Mouse (Mus musculus) stomach, postnatal 0 days (tissue): ENCODE measurements around the gene D6Wsu163e. TPM values are rescaled to one million over a fixed set of nuclear protein-coding genes. Genes with fewer than 3 reads are reported as not detected.

ENCODE experiments used
- ATAC-seq: fragments of 200-750 bp; cut with Nextera tagmentation; 2 replicates; pipeline ENCODE4 v1.8.0; 2017; ENCODE audit not compliant: low FRiP score, low TSS enrichment
- DNase-seq: peaks from one replicate; pipeline ENCODE4 v3.0.0-alpha.2; 2016; ENCODE audit warnings: low spot score
- H3K27ac ChIP-seq: fragments of 300-500 bp; sonication (generic); replicated peaks from 2 replicates; pipeline ENCODE4 v1.5.1; 2014; ENCODE audit warnings: mild to moderate bottlenecking, control low read depth
- H3K27me3 ChIP-seq: fragments of 300-500 bp; sonication (generic); 2 replicates; pipeline ENCODE4 v1.6.1; 2014; ENCODE audit warnings: low read length; ENCODE audit not compliant: control insufficient read depth, insufficient read depth
- H3K36me3 ChIP-seq: fragments of 300-500 bp; sonication (generic); 2 replicates; pipeline ENCODE4 v1.6.1; 2014; ENCODE audit warnings: low read length, mixed read lengths; ENCODE audit not compliant: control insufficient read depth, insufficient read depth
- H3K4me1 ChIP-seq: fragments of 300-500 bp; sonication (generic); replicated peaks from 2 replicates; pipeline ENCODE4 v1.6.1; 2014; ENCODE audit warnings: antibody characterized with exemption; ENCODE audit not compliant: control insufficient read depth, insufficient read depth
- H3K4me2 ChIP-seq: fragments of 300-500 bp; sonication (generic); replicated peaks from 2 replicates; pipeline ENCODE4 v1.6.1; 2014; ENCODE audit warnings: low read depth, mild to moderate bottlenecking, control low read depth, moderate library complexity
- H3K4me3 ChIP-seq: fragments of 300-500 bp; sonication (generic); 2 replicates; pipeline ENCODE4 v1.5.1; 2014; ENCODE audit warnings: low read depth, low read length, control low read depth
- H3K9ac ChIP-seq: fragments of 300-500 bp; sonication (generic); 2 replicates; pipeline ENCODE4 v1.6.1; 2014; ENCODE audit warnings: mild to moderate bottlenecking, low read length, control low read depth, mixed read lengths
- H3K9me3 ChIP-seq: fragments of 300-500 bp; sonication (generic); 2 replicates; pipeline ENCODE4 v1.6.1; 2016; ENCODE audit warnings: low read length; ENCODE audit not compliant: control insufficient read depth
- CTCF ChIP-seq: IDR thresholded peaks from 2 replicates; pipeline ENCODE4 v1.5.1; 2016; ENCODE audit warnings: antibody characterized with exemption, low read depth, mild to moderate bottlenecking, moderate library complexity
- EP300 ChIP-seq: optimal IDR thresholded peaks from 2 replicates; pipeline ENCODE3; 2016; ENCODE audit warnings: antibody characterized with exemption
- WGBS: fragments of 180-500 bp; shearing (Covaris S2); extraction: QIAGEN DNeasy Blood & Tissue Kit; methylation state at CpG from one replicate; pipeline ENCODE4 v1.1.7; 2014; 5-methylcytosine and 5-hydroxymethylcytosine counted together
- polyA plus RNA-seq: library from polyadenylated mRNA; unstranded; fragments of >200 nt; fragmentation: Nextera tagmentation; extraction: Ambion mirVana; gene quantifications from 2 replicates; pipeline ENCODE4 v1.2.1, GENCODE M21; 2015

D6Wsu163e gene
- polyA plus RNA-seq, 1 experiment from 2014 or later: 12.7 TPM

GRCm38 (mm10) chr6:126921111-126921881 lies 18.5 kb upstream of the D6Wsu163e start, which contains the start of gene Dyrk4:
Gene Dyrk4 (minus strand): TSS chr6:126921839.
- H3K4me3 ChIP-seq: no peak within 1 kb of the TSS

GRCm38 (mm10) chr6:126932896-126933295 lies 6.9 kb upstream of the D6Wsu163e start:
- no peak overlapping the region for H3K4me3 ChIP-seq
- 0 out of 2 replicates have a peak, but pooled peaks cover 3% of the 10 kb centered on the region for H3K36me3 ChIP-seq
- no peak overlapping the region for H3K9ac ChIP-seq
- ATAC-seq: no peak
- DNase-seq: no peak
- no peak overlapping the region for H3K27ac ChIP-seq
- no peaks in the 10 kb centered on the region for H3K27me3 ChIP-seq
- H3K9me3 ChIP-seq: no peaks in the 10 kb centered on the region
- TF ChIP-seq CTCF (no peak), EP300 (no peak)
- WGBS: 87% methylated on average over 2 of the region's 2 CpGs
- no peaks in the 10 kb centered on the region for H3K4me1 ChIP-seq
- no peak overlapping the region for H3K4me2 ChIP-seq

More at GRCm38 (mm10) chr6:126921111-126921881, 18.5 kb upstream of the D6Wsu163e start, which contains the start of gene Dyrk4:
- peak within 1 kb of the TSS; percentile 48 for H3K9ac ChIP-seq
- no peaks in the 10 kb centered on the region for H3K4me1 ChIP-seq
- peak within 1 kb of the TSS; percentile 42 for H3K4me2 ChIP-seq
- TF ChIP-seq EP300 (no peak), CTCF (no peak)
- H3K27me3 ChIP-seq: no peaks in the 10 kb centered on the region
- H3K9me3 ChIP-seq: no peaks in the 10 kb centered on the region
- peak within 1 kb of the TSS; percentile 87 for H3K27ac ChIP-seq
- ATAC-seq: peak; percentile 98
- peaks cover 6% of the 10 kb centered on the region; the same call in 1 of the 2 replicates for H3K36me3 ChIP-seq
- peak; percentile 74 for DNase-seq
- 9% methylated on average over 21 of the region's 21 CpGs for WGBS

- TF ChIP-seq EP300 (no peak), CTCF (peak; percentile 44)
- H3K4me2 ChIP-seq: peak overlapping the region; percentile 96
- no peak overlapping the region for H3K4me3 ChIP-seq
- no peaks in the 10 kb centered on the region for H3K9me3 ChIP-seq
- DNase-seq: no peak
- no peak overlapping the region for H3K9ac ChIP-seq
- ATAC-seq: no peak
- peaks cover 4% of the 10 kb centered on the region; the same call in 1 of the 2 replicates for H3K4me1 ChIP-seq
- no peak overlapping the region for H3K27ac ChIP-seq
- no peaks in the 10 kb centered on the region for H3K27me3 ChIP-seq
- 0 out of 2 replicates have a peak, but pooled peaks cover 3% of the 10 kb centered on the region for H3K36me3 ChIP-seq
- 81% methylated on average over 2 of the region's 2 CpGs for WGBS
Observed at GRCm38 (mm10) chr6:126938047-126938446, 1.7 kb upstream of the D6Wsu163e start.

GRCm38 (mm10) chr6:126938853-126939486 lies 792 bp upstream of the D6Wsu163e start:
- ATAC-seq: no peak; the same call in none of the 2 replicates
- WGBS: under 1% methylated on average over 31 of the region's 31 CpGs
- no peak overlapping the region for H3K27ac ChIP-seq

GRCm38 (mm10) chr6:126940451-126940850 lies 689 bp downstream of the D6Wsu163e start:
- 8% methylated on average over 5 of the region's 5 CpGs for WGBS
- ATAC-seq: no peak

More at GRCm38 (mm10) chr6:126938853-126939486, 792 bp upstream of the D6Wsu163e start:
- Histone ChIP-seq H3K4me3 (peak overlapping the region; percentile 67), H3K36me3 (0 out of 2 replicates have a peak, but pooled peaks cover 5% of the 10 kb centered on the region), H3K27me3 (no peaks in the 10 kb centered on the region), H3K9ac (peak overlapping the region; percentile 67), H3K4me2 (peak overlapping the region; percentile 96), H3K4me1 (peaks cover 4% of the 10 kb centered on the region; the same call in 1 of the 2 replicates), H3K9me3 (no peaks in the 10 kb centered on the region)
- TF ChIP-seq CTCF (peak; percentile 39), EP300 (no peak)
- DNase-seq: no peak

More at GRCm38 (mm10) chr6:126940451-126940850, 689 bp downstream of the D6Wsu163e start:
- Histone ChIP-seq H3K9ac (peak overlapping the region; percentile 59), H3K4me1 (peaks cover 4% of the 10 kb centered on the region; the same call in 1 of the 2 replicates), H3K4me3 (peak overlapping the region; percentile 67), H3K9me3 (no peaks in the 10 kb centered on the region), H3K27ac (no peak overlapping the region), H3K27me3 (no peaks in the 10 kb centered on the region), H3K4me2 (peak overlapping the region; percentile 96), H3K36me3 (0 out of 2 replicates have a peak, but pooled peaks cover 5% of the 10 kb centered on the region)
- DNase-seq: no peak
- TF ChIP-seq EP300 (no peak), CTCF (peak; percentile 54)
